Mouse (Mus musculus) forebrain, embryonic 10.5 days (tissue): ENCODE results near the gene Dlgap3. TPM values are rescaled to one million over a fixed set of nuclear protein-coding genes. Genes with fewer than 3 reads are reported as not detected.
A peak's percentile ranks its signal among the peaks of the same experiment; 100 is the strongest.

Source experiments
- DNase-seq: peaks from one replicate; pipeline ENCODE4 v3.0.0-alpha.2; 2017; ENCODE audit warnings: low spot score; ENCODE audit errors: extremely low spot score
- H3K27ac ChIP-seq: fragments of 300-500 bp; sonication (generic); 2 replicates; pipeline ENCODE4 v1.5.1; 2016; ENCODE audit warnings: mild to moderate bottlenecking
- H3K27me3 ChIP-seq: fragments of 300-500 bp; sonication (generic); 2 replicates; pipeline ENCODE4 v1.6.1; 2016; ENCODE audit warnings: mild to moderate bottlenecking; ENCODE audit not compliant: poor library complexity, severe bottlenecking
- H3K36me3 ChIP-seq: fragments of 300-500 bp; sonication (generic); replicated peaks from 2 replicates; pipeline ENCODE4 v1.6.1; 2016; ENCODE audit warnings: mild to moderate bottlenecking, moderate library complexity
- H3K4me1 ChIP-seq: fragments of 300-500 bp; sonication (generic); 2 replicates; pipeline ENCODE4 v1.6.1; 2016
- H3K4me3 ChIP-seq: fragments of 300-500 bp; sonication (generic); 2 replicates; pipeline ENCODE4 v1.5.1; 2016; ENCODE audit warnings: mild to moderate bottlenecking, moderate library complexity
- H3K9me3 ChIP-seq: fragments of 300-500 bp; sonication (generic); 2 replicates; pipeline ENCODE4 v1.6.1; 2016; ENCODE audit warnings: mild to moderate bottlenecking, moderate library complexity
- WGBS: fragments of 180-500 bp; shearing (Covaris S2); methylation state at CpG from one replicate; pipeline ENCODE4 v1.1.7; 2016; 5-methylcytosine and 5-hydroxymethylcytosine counted together
- polyA plus RNA-seq: library from polyadenylated mRNA; unstranded; fragments of >200 nt; fragmentation: Nextera tagmentation; extraction: Ambion mirVana; gene quantifications from 2 replicates; pipeline ENCODE4 v1.2.1, GENCODE M21; 2016

The Dlgap3 gene
- polyA plus RNA-seq, 1 experiment from 2014 or later, result 1.0 TPM

DNA sequence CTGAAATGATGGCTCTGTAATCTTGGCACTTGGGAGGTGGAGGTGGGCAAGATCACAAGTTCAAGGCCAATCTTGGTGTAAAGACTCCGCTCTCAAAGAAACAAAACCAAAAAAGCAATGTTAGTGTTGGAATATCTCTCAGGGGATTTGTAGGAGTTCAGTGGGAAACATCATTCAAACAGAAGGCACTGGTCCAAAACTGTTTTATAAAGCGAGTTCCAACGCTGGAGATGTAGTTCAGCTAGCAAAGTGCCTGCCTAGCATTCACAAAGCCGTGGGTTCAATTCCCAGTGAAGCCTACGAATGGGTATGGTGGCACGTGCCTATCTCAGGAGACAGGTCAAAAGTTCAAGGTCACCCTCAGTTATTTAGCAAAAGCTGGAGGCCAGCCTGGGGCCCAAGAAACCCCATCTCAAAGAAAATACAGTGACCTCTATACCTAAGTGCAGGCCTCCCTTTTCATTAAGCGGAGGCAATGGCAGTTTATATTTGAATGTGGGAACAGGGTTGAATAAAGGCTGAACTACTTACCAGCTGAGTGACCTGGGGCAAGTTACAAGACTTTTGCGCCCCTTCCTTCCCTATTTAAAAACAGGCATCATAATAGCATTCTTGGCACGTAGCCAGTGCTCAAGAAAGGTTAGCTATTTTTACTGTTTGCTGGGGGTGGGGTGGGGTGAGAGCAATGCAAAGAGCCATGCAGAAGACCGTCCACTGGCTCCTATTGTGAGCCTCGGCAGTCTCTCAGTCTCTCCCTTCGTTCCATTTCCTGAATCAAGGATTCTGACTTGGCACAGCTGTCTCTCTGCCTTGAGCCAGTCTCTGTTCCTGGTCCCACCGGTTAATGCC lies 32.0 kb downstream of the Dlgap3 start:
- WGBS, result 84% methylated on average over 13 of the region's 13 CpGs

DNA sequence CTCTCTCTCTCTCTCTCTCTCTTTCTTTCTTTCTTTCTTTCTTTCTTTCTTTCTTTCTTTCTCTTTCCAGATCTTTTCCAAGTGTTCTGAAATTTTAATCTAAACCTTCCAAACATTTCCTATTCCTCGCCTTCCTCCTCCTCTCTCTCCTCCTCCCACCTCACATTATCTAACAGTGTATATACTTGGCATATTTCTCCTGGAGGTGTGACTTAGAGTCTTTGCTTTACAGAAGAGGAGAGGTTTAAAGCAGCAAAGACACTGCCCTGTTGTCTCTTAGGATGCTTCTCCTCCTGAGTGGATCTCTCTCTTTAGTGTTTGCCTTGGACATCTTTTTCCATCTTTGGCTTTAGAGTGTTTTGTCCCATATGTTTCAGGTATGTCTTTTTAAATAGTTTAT lies 34.1 kb downstream of the Dlgap3 start:
- peaks cover 11% of the 10 kb centered on the region; the same call in 1 of the 2 replicates for H3K4me1 ChIP-seq
- no peak for DNase-seq
- no peaks in the 10 kb centered on the region for H3K9me3 ChIP-seq
- no peak overlapping the region for H3K4me3 ChIP-seq
- H3K27me3 ChIP-seq, result no peaks in the 10 kb centered on the region
- no peaks in the 10 kb centered on the region for H3K36me3 ChIP-seq
- no peak overlapping the region for H3K27ac ChIP-seq
- WGBS, result 71% methylated on average over 1 of the region's 1 CpGs

More for the DNA sequence above, 32.0 kb downstream of the Dlgap3 start:
- H3K36me3 ChIP-seq, result no peaks in the 10 kb centered on the region
- no peak overlapping the region for H3K27ac ChIP-seq
- DNase-seq, result no peak
- H3K27me3 ChIP-seq, result no peaks in the 10 kb centered on the region
- peaks cover 11% of the 10 kb centered on the region; the same call in 1 of the 2 replicates for H3K4me1 ChIP-seq
- no peaks in the 10 kb centered on the region for H3K9me3 ChIP-seq
- H3K4me3 ChIP-seq, result no peak overlapping the region

DNA sequence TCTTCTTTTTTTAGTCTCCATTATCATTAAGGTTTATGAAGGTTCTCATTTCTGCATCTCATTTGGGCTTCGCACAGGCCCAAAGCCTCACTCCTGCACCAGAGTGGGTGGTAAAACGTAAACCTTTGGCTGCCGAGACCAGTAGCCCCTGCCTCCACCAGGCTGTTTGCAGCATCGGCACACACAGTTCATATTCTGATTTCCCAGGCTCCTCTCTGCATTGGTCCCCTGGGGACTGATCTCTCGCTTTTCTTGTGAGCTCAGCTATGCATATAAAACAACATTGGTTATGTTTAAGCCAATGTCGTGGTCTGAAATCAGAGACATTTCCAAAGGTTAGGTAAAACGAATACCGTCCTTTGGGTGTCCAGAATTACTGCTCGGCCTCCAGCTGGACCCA lies 42.3 kb downstream of the Dlgap3 start:
- Histone ChIP-seq H3K4me3 (no peak overlapping the region), H3K4me1 (peaks cover 7% of the 10 kb centered on the region), H3K27me3 (peaks cover 42% of the 10 kb centered on the region), H3K27ac (no peak overlapping the region), H3K9me3 (no peaks in the 10 kb centered on the region), H3K36me3 (no peaks in the 10 kb centered on the region)
- WGBS, result 84% methylated on average over 9 of the region's 9 CpGs
- no peak for DNase-seq

DNA sequence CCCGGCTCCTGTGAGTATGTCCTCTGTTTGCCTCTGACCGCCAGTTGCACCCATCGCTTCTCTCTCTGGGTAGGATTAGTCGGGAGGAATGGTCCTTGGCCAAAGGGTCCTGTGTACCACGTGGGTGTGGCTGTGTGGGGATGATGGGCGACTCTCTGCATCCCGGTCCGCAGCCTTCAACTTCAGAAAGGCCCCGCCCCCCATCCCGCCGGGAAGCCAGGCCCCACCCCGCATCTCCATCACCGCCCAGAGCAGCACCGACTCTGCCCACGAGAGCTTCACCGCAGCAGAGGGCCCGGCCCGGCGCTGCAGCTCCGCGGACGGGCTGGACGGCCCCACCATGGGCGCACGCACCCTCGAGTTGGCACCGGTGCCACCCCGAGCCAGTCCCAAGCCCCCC lies 45.5 kb downstream of the Dlgap3 start:
- 9% methylated on average over 28 of the region's 28 CpGs for WGBS
- no peak for DNase-seq
- no peaks in the 10 kb centered on the region for H3K9me3 ChIP-seq
- no peak overlapping the region for H3K27ac ChIP-seq
- peaks cover 7% of the 10 kb centered on the region for H3K4me1 ChIP-seq
- H3K27me3 ChIP-seq, result peaks cover 48% of the 10 kb centered on the region
- no peaks in the 10 kb centered on the region for H3K36me3 ChIP-seq
- H3K4me3 ChIP-seq, result peak overlapping the region; percentile 27

- no peak for DNase-seq
- peaks cover 48% of the 10 kb centered on the region for H3K27me3 ChIP-seq
- H3K4me3 ChIP-seq, result no peak overlapping the region
- H3K4me1 ChIP-seq, result peaks cover 7% of the 10 kb centered on the region
- 58% methylated on average over 11 of the region's 11 CpGs for WGBS
- no peaks in the 10 kb centered on the region for H3K9me3 ChIP-seq
- no peak overlapping the region for H3K27ac ChIP-seq
- no peaks in the 10 kb centered on the region for H3K36me3 ChIP-seq
These were observed 46.1 kb downstream of the Dlgap3 start for GRCm38 (mm10) chr4:127215103-127215502.

GRCm38 (mm10) chr4:127215799-127216198 lies 46.8 kb downstream of the Dlgap3 start:
- Histone ChIP-seq H3K9me3 (no peaks in the 10 kb centered on the region), H3K4me1 (peaks cover 7% of the 10 kb centered on the region), H3K4me3 (no peak overlapping the region), H3K27ac (no peak overlapping the region), H3K36me3 (no peaks in the 10 kb centered on the region), H3K27me3 (peaks cover 48% of the 10 kb centered on the region)
- WGBS, result 77% methylated on average over 7 of the region's 9 CpGs
- DNase-seq, result no peak

- Histone ChIP-seq H3K27ac (no peak overlapping the region), H3K9me3 (no peaks in the 10 kb centered on the region), H3K4me1 (peaks cover 7% of the 10 kb centered on the region), H3K36me3 (no peaks in the 10 kb centered on the region), H3K27me3 (peaks cover 48% of the 10 kb centered on the region), H3K4me3 (no peak overlapping the region)
- WGBS, result 73% methylated on average over 4 of the region's 4 CpGs
- no peak for DNase-seq
These were observed 47.2 kb downstream of the Dlgap3 start for GRCm38 (mm10) chr4:127216251-127216651.

DNA sequence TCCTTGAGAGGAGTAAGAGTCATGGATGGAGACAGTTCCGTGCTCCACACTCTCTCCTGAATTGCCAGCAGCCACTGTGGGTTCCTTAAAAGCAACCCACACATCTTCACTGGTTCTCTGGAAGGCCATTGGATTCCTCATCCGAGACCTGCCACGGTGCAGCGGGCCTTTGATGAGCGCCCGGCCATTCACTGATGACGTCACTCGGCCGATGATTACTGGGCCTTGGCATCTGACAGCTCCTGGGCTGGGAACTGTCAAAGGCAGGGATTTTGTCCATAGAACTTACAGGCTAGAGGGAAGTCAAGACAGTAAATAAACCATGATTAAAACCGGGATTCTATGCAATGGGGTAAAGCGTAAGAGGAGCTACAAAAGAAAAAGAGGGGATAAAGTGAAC lies 48.0 kb downstream of the Dlgap3 start:
- H3K27ac ChIP-seq, result no peak overlapping the region
- no peaks in the 10 kb centered on the region for H3K36me3 ChIP-seq
- DNase-seq, result no peak
- peaks cover 7% of the 10 kb centered on the region for H3K4me1 ChIP-seq
- 70% methylated on average over 11 of the region's 11 CpGs for WGBS
- H3K4me3 ChIP-seq, result no peak overlapping the region
- no peaks in the 10 kb centered on the region for H3K9me3 ChIP-seq
- peaks cover 50% of the 10 kb centered on the region for H3K27me3 ChIP-seq

GRCm38 (mm10) chr4:127223291-127223690 lies 54.3 kb downstream of the Dlgap3 start:
- H3K9me3 ChIP-seq, result no peaks in the 10 kb centered on the region
- H3K27ac ChIP-seq, result no peak overlapping the region
- no peaks in the 10 kb centered on the region for H3K36me3 ChIP-seq
- H3K27me3 ChIP-seq, result peaks cover 62% of the 10 kb centered on the region
- DNase-seq, result no peak
- WGBS, result 36% methylated on average over 10 of the region's 10 CpGs
- peaks cover 39% of the 10 kb centered on the region for H3K4me1 ChIP-seq
- H3K4me3 ChIP-seq, result no peak overlapping the region

DNA sequence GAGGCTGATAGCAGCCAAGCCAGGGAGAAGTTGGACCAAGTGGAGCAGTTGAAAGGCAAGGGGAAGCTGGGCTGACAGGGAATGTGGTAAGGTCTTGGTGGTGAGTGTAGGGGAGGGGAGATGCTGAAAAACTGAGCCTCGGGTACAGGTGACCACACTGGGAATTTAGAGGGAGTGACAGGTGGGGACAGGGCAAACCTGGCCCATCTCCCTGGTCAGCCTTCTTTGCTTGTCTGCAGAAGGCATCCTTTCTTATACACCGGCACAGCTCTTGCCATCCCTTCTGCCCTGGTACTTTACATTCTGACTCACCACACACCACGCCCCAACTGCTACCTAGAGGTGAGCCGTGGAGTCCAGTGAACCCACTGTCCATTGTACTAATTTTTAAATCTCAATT lies 54.8 kb downstream of the Dlgap3 start:
- 50% methylated on average over 4 of the region's 4 CpGs for WGBS
- H3K4me1 ChIP-seq, result peaks cover 39% of the 10 kb centered on the region
- DNase-seq, result no peak
- no peaks in the 10 kb centered on the region for H3K36me3 ChIP-seq
- H3K9me3 ChIP-seq, result no peaks in the 10 kb centered on the region
- H3K4me3 ChIP-seq, result no peak overlapping the region
- H3K27ac ChIP-seq, result no peak overlapping the region
- H3K27me3 ChIP-seq, result peaks cover 67% of the 10 kb centered on the region

- 11% methylated on average over 19 of the region's 19 CpGs for WGBS
- no peak overlapping the region for H3K27ac ChIP-seq
- DNase-seq, result no peak
- peak overlapping the region; percentile 29 for H3K4me3 ChIP-seq
- no peaks in the 10 kb centered on the region for H3K9me3 ChIP-seq
- H3K4me1 ChIP-seq, result peaks cover 39% of the 10 kb centered on the region
- H3K36me3 ChIP-seq, result no peaks in the 10 kb centered on the region
- peaks cover 75% of the 10 kb centered on the region for H3K27me3 ChIP-seq
These were observed 55.6 kb downstream of the Dlgap3 start for GRCm38 (mm10) chr4:127224444-127225100.

DNA sequence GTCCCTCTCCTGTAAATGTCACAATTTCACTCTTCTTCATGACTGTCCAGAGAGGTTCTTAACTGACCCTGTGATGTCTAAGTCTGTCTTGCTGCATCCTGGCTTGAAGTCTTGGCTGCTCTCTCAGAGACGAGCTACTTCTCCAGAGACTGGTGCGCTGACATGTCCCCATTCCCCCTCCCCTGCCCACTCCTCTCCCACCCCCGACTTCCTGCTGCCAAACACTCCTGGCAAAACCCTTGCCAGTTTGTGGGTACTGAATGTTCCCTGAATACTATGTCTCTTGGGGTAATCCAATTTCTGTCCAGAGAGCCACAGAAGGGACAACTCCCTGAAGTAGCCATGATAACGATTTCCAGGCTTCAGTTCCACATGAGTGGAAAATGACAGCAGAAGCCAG lies 57.1 kb downstream of the Dlgap3 start:
- H3K27me3 ChIP-seq, result peaks cover 81% of the 10 kb centered on the region

DNA sequence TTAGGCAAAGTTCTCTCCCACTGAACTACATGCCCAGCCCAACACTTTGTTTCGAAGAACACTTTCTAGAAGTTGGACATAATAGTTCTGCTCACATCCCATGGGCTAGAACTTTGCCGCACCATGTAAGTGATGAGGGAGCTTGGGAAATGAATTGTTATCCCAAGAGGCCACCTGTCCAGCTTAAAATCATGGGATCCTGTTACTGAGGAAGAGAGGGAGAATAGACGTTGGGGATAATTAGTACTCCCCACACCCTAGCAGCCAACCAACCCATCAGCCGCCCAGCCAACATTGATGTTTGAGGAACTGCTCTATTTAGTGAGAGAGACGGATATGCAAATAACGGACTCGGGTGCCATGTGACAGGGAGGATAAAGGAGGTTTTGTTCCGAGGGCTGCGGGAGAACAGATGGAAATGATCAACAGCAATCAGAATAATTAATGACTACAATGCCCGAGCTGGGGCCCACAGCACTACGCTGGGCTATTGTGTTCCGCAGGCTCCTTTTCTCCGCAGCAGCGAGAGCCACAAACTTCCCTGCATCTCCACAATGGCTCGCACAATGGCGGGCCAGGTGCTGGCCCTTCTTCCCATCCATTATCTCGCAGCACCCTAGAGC lies 58.2 kb downstream of the Dlgap3 start:
- Histone ChIP-seq H3K27me3 (peaks cover 78% of the 10 kb centered on the region), H3K4me1 (peaks cover 45% of the 10 kb centered on the region), H3K36me3 (no peaks in the 10 kb centered on the region), H3K4me3 (peak overlapping the region; percentile 32), H3K9me3 (no peaks in the 10 kb centered on the region), H3K27ac (peak overlapping the region; percentile 69)
- no peak for DNase-seq
- 17% methylated on average over 17 of the region's 17 CpGs for WGBS

More for the DNA sequence above, 57.1 kb downstream of the Dlgap3 start:
- H3K4me3 ChIP-seq, result no peak overlapping the region
- H3K9me3 ChIP-seq, result no peaks in the 10 kb centered on the region
- DNase-seq, result no peak
- peaks cover 39% of the 10 kb centered on the region for H3K4me1 ChIP-seq
- no peaks in the 10 kb centered on the region for H3K36me3 ChIP-seq
- 68% methylated on average over 4 of the region's 4 CpGs for WGBS
- no peak overlapping the region for H3K27ac ChIP-seq
